Mouse (Mus musculus) CD8-positive naive resting alpha-beta T cell, adult 2 months (primary cell): ENCODE data around the gene Pif1.

Experiments used
- DNase-seq, 2 experiments: peaks; one replicate each; pipeline ENCODE4 v3.0.0; 2022; ENCODE audit warnings: low read depth in 2 of 2, low spot score in 2 of 2

Pif1 gene

GRCm38 (mm10) chr9:65558806-65559205 is 28.2 kb upstream of the Pif1 start:
- DNase-seq = no peak

DNA sequence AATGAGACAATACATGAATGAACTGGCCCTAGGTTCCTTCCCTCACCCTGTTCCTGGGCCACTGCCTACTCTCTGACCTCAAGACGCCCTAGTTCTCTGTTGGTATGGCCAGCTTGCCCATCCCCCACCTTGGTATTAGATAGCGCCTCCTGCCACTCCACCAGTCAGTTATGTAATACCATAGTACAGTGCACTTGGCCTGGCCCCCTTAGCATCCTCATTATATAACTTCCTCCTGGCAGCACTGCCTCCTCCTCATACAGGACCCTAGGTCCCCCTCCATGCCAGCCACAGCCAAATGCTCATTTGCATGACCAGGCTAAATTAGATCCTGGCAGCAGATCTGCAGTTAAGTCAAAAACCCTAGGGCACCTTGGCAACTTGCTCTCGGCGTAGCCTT is 25.9 kb upstream of the Pif1 start:
- DNase-seq = no peak

DNA sequence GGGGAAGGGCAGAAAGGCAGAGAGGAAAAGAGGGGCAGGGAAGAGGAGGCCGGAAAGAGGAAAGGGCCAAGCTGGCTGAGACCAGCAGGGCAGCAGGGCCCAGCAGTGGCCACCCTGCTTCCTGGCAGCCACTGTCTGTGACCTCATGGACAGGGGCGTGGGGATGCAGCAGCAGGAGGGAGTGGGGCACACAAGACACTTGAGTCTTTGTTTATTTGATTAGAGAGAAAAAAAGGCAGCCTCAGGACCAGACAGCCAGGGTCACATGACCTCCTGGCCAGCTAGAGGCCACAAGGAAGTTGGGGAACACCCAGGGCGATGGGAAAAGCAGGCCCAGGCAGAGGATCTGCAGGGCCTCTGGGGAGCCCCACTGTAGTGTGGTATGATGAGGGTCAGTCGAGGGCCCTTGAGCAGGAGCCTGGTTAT is 24.9 kb upstream of the Pif1 start:
- DNase-seq = no peak

DNA sequence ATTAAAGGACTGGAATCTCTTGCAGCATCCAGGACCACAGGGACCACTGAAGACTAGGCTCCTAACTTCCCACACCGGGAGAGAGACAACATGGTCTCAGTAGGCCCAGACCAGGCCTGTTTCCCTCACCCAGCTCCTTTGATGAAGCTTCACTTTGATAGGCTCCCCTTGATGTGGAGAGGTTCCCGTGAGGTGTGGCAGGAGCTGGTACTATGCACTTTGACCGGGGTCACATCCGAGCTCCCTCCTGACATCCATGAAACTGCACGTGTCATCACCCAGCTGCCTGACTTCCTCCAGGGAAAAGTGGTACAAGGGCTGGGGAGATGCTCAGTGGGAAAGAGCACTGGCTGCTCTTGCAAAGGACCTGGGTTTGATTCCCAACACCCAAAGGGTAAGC is 23.9 kb upstream of the Pif1 start:
- DNase-seq = no peak

DNA sequence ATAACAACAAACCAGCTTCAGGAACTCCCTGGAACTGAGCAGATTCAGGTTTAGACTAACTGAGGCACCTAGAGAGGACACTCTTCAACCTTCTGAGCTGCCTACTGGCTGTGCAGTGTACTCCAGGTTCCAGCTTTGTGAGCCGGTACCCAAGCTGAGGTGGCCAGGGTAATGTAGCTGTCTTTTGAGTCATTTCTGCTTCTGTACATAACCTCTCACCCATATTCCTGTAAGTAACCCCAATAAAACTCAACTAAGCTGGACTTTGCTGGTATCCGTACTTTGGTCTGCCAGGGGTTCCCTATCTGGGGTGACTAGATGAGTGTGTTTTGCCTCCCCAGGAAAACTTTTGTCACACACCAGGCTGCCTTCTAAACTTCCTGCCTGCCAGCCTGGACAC is 22.3 kb upstream of the Pif1 start:
- DNase-seq = no peak

- DNase-seq = no peak
Observed at GRCm38 (mm10) chr9:65568787-65569186, 18.2 kb upstream of the Pif1 start.

- DNase-seq = no peak
Observed at GRCm38 (mm10) chr9:65569491-65569971, 17.4 kb upstream of the Pif1 start.

DNA sequence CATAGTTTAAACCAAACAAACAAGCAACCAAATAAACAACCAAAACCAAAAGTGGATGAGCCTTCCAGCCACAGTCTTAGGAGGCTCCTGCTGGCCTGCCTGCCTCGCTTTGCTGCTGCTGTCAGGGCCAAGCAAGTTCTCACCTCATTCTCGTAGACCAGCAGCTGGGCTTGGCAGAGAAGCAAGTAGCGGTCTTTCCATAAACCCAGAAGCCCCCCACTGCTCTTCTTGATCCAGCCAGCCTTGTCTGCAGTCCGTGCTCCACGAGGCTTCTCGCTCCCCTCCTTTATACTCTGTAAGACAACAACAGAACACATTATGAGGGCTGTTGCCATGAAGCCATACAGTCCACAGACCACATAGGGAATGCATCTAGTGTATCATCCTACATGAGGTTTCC is 14.1 kb upstream of the Pif1 start:
- no peak for DNase-seq

- DNase-seq = no peak
Observed at GRCm38 (mm10) chr9:65574513-65575392, 12.2 kb upstream of the Pif1 start.

- DNase-seq = no peak
Observed at GRCm38 (mm10) chr9:65575393-65576196, 11.4 kb upstream of the Pif1 start.

DNA sequence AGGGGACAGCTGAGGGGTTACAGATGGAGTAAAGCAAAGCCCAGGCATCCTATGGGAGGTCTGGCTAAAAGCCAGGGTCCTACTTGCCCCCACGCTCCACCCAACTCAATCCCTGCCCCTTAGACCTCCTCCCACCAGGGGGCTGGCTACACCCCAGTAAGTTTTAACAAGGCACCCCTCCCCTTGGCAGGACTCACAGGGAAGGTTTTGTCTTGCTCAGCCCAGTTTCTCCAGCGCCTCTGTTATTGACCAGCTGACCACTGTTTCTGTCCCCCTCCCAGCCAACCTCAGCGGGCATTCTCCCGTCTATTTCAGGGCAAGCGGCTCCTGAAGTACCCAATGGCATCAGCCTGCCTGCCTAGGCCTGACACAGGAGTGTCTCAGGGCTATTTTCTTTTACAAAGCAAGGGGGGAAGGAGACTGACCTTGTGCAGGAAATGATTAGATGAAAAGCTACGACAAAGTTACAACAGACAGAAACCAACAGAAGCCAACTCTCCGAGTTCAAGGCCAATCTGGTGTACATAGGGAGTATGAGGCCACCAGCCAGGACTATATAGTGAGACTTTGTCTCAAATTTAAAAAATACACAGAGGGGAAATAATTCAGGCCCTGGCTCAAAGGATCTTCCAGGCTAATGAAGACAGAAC is 10.0 kb upstream of the Pif1 start:
- no peak for DNase-seq

- no peak for DNase-seq
Observed at GRCm38 (mm10) chr9:65577511-65578196, 9.3 kb upstream of the Pif1 start.

GRCm38 (mm10) chr9:65578801-65579249 is 8.1 kb upstream of the Pif1 start:
- peak; percentile 44 to 50 for DNase-seq

GRCm38 (mm10) chr9:65579781-65580371 is 7.1 kb upstream of the Pif1 start, which contains the start of gene Plekho2:
Gene Plekho2, minus strand, starts transcription at chr9:65580040.
- DNase-seq = peak; percentile 83 to 84

- peak; percentile 78 to 87 for DNase-seq
Observed at GRCm38 (mm10) chr9:65580401-65581256, 6.3 kb upstream of the Pif1 start.

DNA sequence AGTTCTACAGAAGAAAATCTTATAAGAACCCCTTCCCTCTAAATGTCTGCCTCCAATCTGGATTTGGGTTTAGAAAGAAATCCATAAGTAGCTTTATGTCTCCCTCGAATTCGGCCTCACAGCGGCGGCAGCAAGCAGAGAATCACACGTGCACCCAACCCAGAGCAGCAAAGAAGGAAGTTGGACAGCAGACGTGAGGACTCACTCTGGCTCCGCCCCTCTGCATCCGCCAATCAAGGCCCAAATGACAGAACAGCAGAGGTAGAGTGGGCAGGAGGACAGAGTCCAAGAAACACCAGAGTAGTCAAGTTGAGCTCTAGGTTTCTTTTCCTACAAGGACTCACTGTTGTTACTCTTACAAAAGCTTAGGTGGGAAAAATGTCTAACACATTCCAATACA is 3.9 kb upstream of the Pif1 start:
- no peak for DNase-seq

- no peak for DNase-seq
Observed at GRCm38 (mm10) chr9:65587270-65587572, 261 bp downstream of the Pif1 start.

- peak; percentile 29 for DNase-seq
Observed at GRCm38 (mm10) chr9:65587573-65588358, 806 bp downstream of the Pif1 start.

DNA sequence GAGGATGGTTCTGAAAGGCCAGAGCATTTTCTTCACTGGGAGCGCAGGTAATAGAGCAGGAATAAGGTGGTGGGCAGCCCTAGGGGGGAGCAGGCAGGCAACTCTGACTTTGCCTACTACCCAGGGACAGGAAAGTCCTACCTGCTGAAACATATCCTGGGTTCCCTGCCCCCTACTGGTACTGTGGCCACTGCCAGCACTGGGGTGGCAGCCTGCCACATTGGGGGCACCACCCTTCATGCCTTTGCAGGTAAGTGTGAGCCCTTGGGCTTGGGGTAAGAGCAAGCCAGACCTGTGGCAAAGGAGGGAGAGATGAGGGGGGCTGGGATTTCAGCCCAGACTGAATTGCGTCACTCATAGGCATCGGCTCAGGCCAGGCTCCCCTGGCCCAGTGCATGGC is 2.1 kb downstream of the Pif1 start:
- DNase-seq = no peak
